Mouse (Mus musculus): ENCODE results near the gene Ikbke. TPM values are rescaled to one million over a fixed set of nuclear protein-coding genes. Genes with fewer than 3 reads are reported as not detected.
"Not testable (repeated sequence)": the region's sequence is repeated elsewhere in the genome, so short reads cannot be mapped to it uniquely, and the experiment has no call there.

Gene Ikbke
- 10 to 100 TPM; 19.5 to 20.0 TPM for total RNA-seq (2021)
- long read RNA-seq, experiment 1, partial matches to known transcripts, result 1 of 7 reads
- long read RNA-seq, experiment 1, other reads (novel, unspliced or antisense), result 5 of 7 reads
- long read RNA-seq, experiment 2, transcript Ikbke-201 (22 exons, 3,251 nt), result major isoform, 7 of 23 reads
- long read RNA-seq, experiment 2, partial matches to known transcripts, result 5 of 23 reads
- long read RNA-seq, experiment 2, other reads (novel, unspliced or antisense), result 11 of 23 reads

GRCm38 (mm10) chr1:131279456-131279776 is at the start of gene Ikbke:
TSS of gene Ikbke (minus strand) at chr1:131279606.
- DNase-seq (ENCODE audit: low spot score in 2 of 2), result no peak

- DNase-seq (ENCODE audit: low spot score in 2 of 2), result not testable (repeated sequence)
Observed at GRCm38 (mm10) chr1:131329093-131329492, 49.7 kb upstream of the Ikbke start.

GRCm38 (mm10) chr1:131327167-131327566 is 47.8 kb upstream of the Ikbke start:
- DNase-seq (ENCODE audit: low spot score in 2 of 2), result no peak

- DNase-seq (ENCODE audit: low spot score in 2 of 2), result no peak
Observed at GRCm38 (mm10) chr1:131324816-131325463, 45.5 kb upstream of the Ikbke start.

GRCm38 (mm10) chr1:131319598-131320330 is 40.4 kb upstream of the Ikbke start:
- no peak for DNase-seq (ENCODE audit: low spot score in 2 of 2)

GRCm38 (mm10) chr1:131318397-131318796 is 39.0 kb upstream of the Ikbke start:
- no peak for DNase-seq (ENCODE audit: low spot score in 2 of 2)

- no peak for DNase-seq (ENCODE audit: low spot score in 2 of 2)
Observed at GRCm38 (mm10) chr1:131317625-131318024, 38.2 kb upstream of the Ikbke start.

- no peak for DNase-seq (ENCODE audit: low spot score in 2 of 2)
Observed at GRCm38 (mm10) chr1:131311284-131311683, 31.9 kb upstream of the Ikbke start.

GRCm38 (mm10) chr1:131310237-131310818 is 30.9 kb upstream of the Ikbke start:
- DNase-seq (ENCODE audit: low spot score in 2 of 2), result no peak

GRCm38 (mm10) chr1:131300750-131301149 is 21.3 kb upstream of the Ikbke start:
- DNase-seq (ENCODE audit: low spot score in 2 of 2), result no peak

- DNase-seq (ENCODE audit: low spot score in 2 of 2), result no peak
Observed at GRCm38 (mm10) chr1:131299788-131300187, 20.4 kb upstream of the Ikbke start.

- no peak for DNase-seq (ENCODE audit: low spot score in 2 of 2)
Observed at GRCm38 (mm10) chr1:131299240-131299639, 19.8 kb upstream of the Ikbke start.

- DNase-seq (ENCODE audit: low spot score in 2 of 2), result no peak
Observed at GRCm38 (mm10) chr1:131298171-131298570, 18.8 kb upstream of the Ikbke start.

GRCm38 (mm10) chr1:131296726-131297125 is 17.3 kb upstream of the Ikbke start:
- DNase-seq (ENCODE audit: low spot score in 2 of 2), result no peak

GRCm38 (mm10) chr1:131295200-131295599 is 15.8 kb upstream of the Ikbke start:
- DNase-seq (ENCODE audit: low spot score in 2 of 2), result no peak

GRCm38 (mm10) chr1:131293922-131294250 is 14.5 kb upstream of the Ikbke start:
- DNase-seq (ENCODE audit: low spot score in 2 of 2), result no peak

- no peak for DNase-seq (ENCODE audit: low spot score in 2 of 2)
Observed at GRCm38 (mm10) chr1:131293221-131293921, 14.0 kb upstream of the Ikbke start.

- no peak for DNase-seq (ENCODE audit: low spot score in 2 of 2)
Observed at GRCm38 (mm10) chr1:131290648-131291047, 11.2 kb upstream of the Ikbke start.

GRCm38 (mm10) chr1:131288938-131289337 is 9.5 kb upstream of the Ikbke start:
- no peak for DNase-seq (ENCODE audit: low spot score in 2 of 2)

GRCm38 (mm10) chr1:131287267-131287666 is 7.9 kb upstream of the Ikbke start:
- DNase-seq (ENCODE audit: low spot score in 2 of 2), result no peak

GRCm38 (mm10) chr1:131286803-131287202 is 7.4 kb upstream of the Ikbke start:
- no peak for DNase-seq (ENCODE audit: low spot score in 2 of 2)

- no peak for DNase-seq (ENCODE audit: low spot score in 2 of 2)
Observed at GRCm38 (mm10) chr1:131284616-131285015, 5.2 kb upstream of the Ikbke start.
